Mouse (Mus musculus): ENCODE results near the gene Lactb.

DNA sequence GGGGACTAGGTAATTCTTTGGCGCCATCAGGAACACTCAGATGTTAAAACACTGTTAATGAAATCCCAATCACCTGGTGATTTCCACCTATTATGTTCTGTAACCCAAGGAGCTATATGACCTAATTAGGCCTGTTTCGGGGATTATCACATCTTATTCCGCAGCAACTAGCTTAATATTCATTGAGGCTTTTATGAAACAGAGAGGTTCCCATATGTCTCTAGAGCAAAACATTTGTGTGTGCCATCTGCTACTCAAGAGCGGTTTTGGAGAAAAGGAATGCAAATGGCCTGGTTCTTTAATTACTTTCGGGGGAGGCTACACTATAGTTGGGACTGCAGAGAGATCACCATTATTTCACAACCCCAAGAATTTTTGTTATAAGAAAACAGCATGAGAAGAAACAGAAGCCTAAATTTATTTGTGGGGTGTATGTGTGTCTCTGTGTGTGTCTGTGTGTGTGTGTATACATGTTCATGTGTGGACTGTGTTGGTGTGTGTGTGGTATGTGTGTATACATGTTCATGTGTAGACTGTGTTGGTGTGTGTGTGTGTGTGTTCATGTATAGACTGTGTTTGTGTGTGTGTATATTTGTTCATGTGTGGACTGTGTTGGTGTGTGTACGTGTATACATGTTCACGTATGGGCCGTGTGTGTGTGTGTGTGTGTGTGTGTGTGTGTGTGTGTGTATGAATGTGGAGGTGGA is 47.4 kb downstream of the Lactb start:
- TF ChIP-seq TCF12 (IDR thresholded peaks at IDR 0.05; ENCODE audit: insufficient read depth, poor library complexity, severe bottlenecking) (no peak), MAX (IDR thresholded peaks at IDR 0.05; ENCODE audit: low read depth) (no peak), USF1 (IDR thresholded peaks at IDR 0.05; ENCODE audit: low read depth) (no peak), E2F4 (IDR thresholded peaks at IDR 0.05; ENCODE audit: insufficient read depth) (no peak), POLR2AphosphoS2 (IDR thresholded peaks at IDR 0.05; ENCODE audit: insufficient read length, low read depth) (no peak), POLR2A (IDR thresholded peaks at IDR 0.05; ENCODE audit: insufficient read length, low read depth) (no peak), TCF3 (IDR thresholded peaks at IDR 0.05; ENCODE audit: insufficient read length, low read depth) (no peak), REST (IDR thresholded peaks at IDR 0.05; ENCODE audit: insufficient read depth, insufficient read length) (no peak), MYOD1 (IDR thresholded peaks at IDR 0.05; ENCODE audit: control insufficient read depth in 1 of 3, insufficient read length in 2 of 3, low read depth in 2 of 3) (no peak), MYOG (IDR thresholded peaks at IDR 0.05; ENCODE audit: control insufficient read depth in 1 of 3, insufficient read depth in 1 of 3, insufficient read length in 2 of 3, low read depth in 2 of 3) (no peak), CEBPB (IDR thresholded peaks at IDR 0.05; ENCODE audit: insufficient read depth, poor library complexity, severe bottlenecking) (no peak), SRF (IDR thresholded peaks at IDR 0.05; ENCODE audit: control insufficient read depth, insufficient read length, low read depth) (no peak)

All from myocyte (in vitro differentiated cells).